Mouse (Mus musculus) T-helper 2 cell (primary cell): ENCODE data around the gene Ugt2a1.
"Not testable (repeated sequence)": the region's sequence is repeated elsewhere in the genome, so short reads cannot be mapped to it uniquely, and the experiment has no call there.

Experiments used
- in situ Hi-C: fragments of 300-600 bp; cut with MboI, MseI; formaldehyde crosslinking; loops from one replicate; pipeline ENCODE4 v1.15.1; 2025; ENCODE audit warnings: high pct_unique_total_duplicates

The Ugt2a1 gene

DNA sequence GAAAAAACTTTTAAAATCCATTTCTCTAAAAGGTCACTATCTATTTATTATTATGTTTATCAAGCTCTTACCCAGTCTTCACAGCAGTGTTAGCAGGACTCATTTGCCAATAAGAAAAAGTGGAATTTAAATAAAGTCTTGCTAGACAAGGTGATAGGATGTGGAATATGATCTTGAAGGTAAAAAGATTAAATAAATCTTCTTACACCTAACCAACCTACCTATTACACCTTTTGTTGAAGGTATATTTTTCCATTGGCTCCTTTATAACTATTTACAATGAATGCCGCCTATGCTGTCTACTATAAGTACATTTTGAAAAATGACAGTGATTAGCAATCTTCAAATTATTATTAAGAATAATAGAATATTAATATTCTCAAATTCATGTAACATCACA is at the start of gene Ugt2a1:
Gene Ugt2a1 (minus strand): TSS at position 101 of the 400 bp plus-strand sequence.
- in situ Hi-C loops: no loop called here

DNA sequence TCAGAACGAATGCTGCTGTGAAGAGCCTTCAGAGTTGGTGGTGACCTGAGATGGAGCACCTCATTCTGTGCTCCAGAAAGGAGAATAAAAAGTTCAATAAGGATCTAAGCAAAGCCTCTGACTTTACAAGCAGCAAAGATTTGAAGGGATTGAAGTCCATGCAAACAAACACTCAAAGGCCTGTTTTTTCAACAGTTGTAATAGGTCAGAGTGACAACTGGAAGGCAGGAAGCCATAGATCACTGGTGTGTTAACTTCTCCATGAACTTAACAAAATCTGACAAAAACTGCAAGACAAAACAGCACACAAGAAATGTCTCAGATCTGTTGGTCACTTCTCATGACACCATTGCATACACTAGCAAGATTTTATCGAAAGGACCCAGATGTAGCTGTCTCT is 47.4 kb upstream of the Ugt2a1 start, which contains the start of gene Sult1b1:
Gene Sult1b1 (minus strand): TSS at position 85 of the 400 bp plus-strand sequence.
- in situ Hi-C loops: no loop called here

DNA sequence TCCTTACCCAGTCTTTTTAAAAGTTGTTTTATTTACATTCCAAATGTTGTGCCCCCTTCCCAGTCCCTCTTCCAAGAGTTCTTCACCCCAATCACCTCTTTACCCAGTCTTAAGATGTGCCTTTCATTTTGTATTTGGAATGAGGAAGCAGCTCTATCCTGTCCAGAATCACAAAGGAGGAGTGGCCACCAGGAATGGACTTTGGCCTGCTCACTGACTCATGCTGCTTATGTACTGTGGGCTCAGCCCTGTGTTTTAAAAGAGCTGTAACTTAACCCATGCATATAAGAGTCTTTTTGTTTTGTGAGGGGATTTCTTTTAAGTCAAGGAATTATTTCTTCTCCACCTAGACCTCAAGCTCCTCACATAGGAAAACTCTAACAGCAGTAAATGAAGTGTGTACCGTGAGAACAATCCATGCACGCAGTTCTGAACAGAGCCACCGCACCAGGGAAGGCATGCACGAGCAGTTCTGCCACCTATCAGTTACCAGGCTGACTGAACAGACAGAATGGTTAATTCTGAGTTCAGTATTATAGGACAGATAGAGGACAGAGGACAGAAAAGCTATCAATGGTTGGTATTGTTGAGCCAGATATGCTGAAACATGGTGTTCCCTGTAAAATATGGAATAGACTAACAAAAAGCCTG is 45.4 kb upstream of the Ugt2a1 start:
- in situ Hi-C loops: no loop called here

DNA sequence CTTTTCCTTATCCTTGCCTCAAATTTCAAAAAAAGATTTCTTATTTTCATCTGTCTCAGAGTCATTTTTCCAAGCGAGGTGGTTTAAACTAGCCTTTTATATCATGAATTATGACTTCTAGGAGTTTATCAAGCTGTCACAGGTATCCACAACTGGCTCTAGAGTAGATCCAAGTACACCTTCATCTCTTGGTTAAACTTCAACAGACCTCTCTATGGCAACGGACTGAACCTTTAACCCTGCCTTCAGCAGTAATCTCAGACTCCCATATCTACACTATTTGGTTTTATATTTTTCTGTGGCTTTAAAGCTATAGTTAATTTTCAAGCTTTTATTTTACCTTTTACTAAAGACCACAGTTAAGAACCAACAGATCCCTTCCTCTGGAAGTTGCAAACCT is 41.6 kb upstream of the Ugt2a1 start:
- in situ Hi-C loops: no loop called here

DNA sequence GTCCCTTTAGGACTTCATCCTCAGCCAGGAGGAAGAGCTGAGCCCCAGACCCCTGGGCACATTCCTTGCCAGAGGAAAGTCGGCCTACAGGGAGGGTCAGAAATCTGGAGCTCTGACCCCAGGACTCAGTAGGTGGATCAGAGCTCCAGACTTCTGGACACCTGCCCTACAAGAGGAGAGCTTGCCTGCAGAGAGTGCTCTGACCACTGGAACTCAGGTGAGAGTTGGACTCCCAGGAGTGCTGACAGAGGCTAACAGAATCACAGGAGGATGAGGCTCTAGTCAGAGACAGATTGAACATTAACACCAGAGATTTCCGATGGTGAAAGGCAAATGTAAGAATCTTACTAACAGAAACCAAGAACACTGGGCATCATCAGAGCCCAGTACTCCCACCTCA is 32.9 kb upstream of the Ugt2a1 start:
- in situ Hi-C loops: not testable (repeated sequence)

DNA sequence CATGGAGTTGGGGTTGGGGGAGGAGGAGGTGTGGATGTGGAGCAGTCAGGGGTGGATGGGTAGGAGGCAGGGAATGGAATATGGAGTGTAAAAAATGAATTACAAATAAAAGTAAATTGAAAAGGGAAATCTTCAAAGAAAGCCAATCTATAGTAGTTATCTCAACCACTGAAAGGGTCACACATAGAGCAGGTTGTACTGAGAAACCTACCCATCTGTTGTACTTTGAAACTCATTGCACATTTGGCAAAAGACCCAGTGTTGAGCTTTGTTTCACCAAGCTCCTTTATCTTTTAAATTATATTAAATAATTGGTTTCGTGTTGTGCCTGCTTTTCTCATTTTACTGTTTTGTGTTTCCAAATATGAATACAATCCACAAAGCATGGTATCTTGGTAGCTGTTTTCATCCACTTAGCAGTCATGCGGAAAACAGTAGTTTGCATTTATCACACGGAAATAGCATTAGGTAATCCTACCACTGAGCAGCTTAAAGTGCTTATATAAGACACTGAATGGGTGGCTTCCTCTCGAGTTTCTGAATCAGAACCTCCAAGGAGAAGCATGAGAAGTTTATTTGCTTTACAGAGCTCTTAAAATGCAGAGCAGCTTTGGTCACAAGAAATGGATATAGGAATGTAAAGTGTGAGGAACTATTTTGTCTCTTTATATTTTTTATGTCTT is 15.2 kb upstream of the Ugt2a1 start:
- in situ Hi-C loops: no loop called here

DNA sequence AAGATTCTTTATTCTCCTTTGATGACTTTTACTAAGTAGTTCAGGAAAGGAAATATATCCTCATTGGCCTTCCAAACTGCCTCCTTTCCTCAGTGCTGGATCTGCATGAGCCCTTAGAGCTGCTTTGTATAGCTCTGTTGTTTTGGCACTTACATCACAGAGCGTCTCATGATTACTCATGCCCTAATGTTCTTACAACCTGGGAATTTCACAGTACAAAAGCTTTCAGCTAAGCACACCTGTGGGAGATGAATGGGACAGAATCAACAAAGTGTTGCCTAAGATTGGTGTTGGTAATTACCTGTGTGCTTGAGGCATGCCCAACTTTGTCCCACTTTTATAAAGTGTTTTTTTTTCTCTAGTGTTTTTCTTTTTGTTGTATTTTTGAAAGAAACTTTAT is 12.0 kb upstream of the Ugt2a1 start:
- in situ Hi-C loops: no loop called here

DNA sequence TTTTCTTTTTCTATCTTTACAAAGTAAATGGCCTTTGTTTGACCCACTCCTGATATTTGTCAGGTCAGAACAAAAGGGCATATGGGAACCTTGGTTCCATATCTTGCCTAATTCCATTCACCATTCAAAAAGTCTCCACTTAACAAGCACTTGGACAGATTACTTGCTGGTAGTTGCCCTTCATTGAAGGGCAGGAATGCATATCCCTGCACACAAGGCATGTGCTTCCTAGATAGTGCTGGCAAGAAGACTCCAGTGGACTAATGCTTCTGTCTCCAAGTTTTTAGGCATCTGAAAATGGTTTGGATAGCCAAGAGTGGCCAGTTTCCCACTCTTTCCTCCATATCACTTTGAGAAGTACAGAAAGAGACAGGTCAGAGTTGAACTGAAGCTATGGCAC is 8.7 kb upstream of the Ugt2a1 start:
- in situ Hi-C loops: no loop called here

DNA sequence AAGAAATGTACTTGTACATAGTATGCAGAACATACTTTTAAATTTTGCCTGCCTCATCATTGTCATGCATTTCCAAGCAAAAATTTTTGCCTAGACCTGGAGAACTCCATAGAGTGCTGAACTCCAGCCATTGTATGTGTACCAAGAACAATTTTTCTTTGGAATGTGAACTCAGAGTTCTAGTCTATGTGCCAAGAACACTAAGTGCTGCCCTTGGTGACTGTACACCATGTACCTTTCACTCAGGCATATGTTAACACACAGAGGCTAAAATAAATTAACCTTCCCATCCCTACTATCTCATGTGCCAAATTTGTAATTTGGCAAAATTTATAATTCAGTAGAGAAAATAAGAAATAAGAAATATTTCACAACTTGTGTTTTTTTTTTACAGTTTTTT is 8.3 kb upstream of the Ugt2a1 start:
- in situ Hi-C loops: no loop called here

DNA sequence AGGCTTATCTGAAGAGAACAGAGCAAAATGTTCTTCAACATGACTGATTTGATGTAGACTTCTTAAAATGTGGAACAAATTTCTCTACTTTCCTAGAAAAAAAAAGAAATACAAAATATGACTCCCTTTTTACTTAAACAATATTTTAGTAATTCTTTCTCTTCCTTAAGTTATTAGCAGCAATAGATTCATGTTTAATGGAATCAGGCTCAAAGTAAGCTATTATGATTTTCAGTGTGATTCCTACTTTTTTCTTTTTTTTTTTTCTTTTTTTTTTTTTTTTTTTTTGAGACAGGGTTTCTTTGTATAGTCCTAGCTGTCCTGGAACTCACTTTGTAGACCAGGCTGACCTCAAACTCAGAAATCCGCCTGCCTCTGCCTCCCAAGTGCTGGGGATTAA is 4.0 kb downstream of the Ugt2a1 start, which contains the start of gene Gm43638:
Gene Gm43638 (minus strand): TSS at position 101 of the 400 bp plus-strand sequence.
- in situ Hi-C loops: not testable (repeated sequence)

DNA sequence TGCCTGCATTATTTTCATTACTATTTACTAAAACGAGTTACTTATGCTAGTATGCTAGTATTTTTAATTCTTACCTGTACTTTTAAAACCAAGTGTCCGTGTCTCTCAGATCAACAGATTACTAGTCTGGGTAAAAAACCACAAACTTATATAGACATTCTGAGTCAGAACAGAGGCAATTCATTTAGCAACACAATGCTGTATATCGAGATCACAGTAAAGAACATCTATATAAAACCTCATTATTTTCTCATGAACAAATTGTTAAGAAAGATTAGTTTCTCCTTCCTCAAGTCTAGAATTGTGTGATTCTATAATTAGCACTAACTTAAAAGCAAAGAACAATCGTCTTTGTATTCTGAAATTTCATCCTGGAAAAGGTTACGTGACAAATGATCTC is 8.5 kb downstream of the Ugt2a1 start, which contains the start of gene Ugt2a2:
Gene Ugt2a2 (minus strand): TSS at position 101 of the 400 bp plus-strand sequence.
- in situ Hi-C loops: no loop called here

DNA sequence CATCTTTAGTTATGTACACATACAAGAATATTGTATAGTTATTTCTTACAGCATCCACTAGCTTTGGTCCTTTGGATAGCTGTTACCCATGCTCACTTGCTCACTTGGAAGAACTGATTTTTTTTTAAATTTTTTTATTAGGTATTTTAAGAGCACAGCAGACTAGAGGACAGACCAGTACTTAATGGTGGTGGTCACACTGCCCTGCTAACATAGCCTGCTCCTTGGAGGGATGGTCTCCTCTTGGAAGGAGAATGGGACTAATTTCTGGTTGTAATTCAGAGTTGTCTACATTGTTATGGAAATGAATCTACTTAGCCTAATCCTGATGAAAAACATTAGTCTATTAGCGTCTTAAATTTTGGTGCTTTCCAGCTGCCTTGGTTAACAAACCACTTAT is 31.9 kb downstream of the Ugt2a1 start:
- in situ Hi-C loops: no loop called here

DNA sequence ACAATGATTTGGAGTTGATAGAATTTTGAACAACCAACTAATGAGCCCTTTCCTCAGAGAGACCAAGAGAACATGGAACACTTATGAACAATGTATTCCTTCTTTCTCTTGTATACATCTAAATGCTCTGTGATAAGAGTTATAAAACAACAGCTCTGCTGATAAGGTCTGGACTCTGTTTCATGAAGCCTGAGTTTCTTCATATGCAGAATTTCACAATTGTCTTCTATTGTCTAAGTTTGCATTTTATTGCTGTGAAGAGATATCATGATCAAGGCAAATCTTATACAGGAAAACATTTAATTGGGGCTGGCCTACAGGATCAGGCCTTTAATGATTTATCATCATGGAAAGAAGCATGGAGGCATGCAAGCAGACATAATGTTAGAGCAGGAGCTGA is 33.0 kb downstream of the Ugt2a1 start:
- in situ Hi-C loops: no loop called here

DNA sequence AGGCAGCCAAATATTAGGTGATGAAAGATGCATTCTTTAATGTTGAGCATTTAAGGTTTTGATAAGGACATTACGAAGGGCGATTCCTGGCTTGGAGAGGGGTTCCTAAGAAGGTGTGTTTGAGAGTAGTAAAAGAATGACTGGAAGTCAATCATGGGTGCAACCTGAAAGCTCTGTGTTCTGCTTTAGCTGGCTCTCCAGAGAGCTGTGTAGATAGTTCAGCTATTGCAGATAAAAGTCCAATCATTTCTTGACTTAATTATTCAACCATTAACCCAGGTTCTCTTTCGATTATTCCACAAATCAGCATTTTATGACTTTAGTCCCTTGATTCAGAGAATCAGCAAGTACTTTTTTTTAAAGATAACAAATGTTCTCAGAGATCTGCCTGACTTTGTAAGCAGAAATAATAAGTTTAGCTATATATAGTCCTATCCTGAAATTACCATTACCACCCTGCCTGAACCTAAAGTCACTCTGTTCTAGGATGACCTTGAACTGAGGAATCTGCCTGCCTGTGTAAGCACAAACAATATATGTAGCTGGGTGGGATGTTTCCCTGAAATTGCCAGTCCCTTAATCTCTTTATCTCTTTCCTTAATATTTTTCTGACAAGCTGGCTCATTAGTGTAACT is 34.3 kb downstream of the Ugt2a1 start:
- in situ Hi-C loops: no loop called here

DNA sequence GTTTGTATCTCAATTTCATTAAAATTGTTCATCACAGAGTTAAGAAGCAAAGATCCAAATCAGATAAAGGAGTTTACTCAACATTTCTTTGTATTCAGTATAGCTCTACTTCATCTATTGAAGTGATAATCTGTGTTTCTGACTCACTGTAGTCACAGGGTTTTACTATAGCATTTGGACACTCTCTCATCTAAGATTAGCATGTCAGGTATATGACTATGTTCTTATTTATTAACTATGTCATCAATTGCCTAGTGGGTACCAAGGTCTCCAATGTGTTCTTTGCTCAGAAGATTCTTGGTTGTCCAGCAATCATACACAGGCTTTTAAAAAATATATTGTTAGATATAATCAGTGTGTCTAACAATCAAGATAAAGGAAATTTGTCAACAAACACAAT is 35.2 kb downstream of the Ugt2a1 start:
- in situ Hi-C loops: no loop called here

DNA sequence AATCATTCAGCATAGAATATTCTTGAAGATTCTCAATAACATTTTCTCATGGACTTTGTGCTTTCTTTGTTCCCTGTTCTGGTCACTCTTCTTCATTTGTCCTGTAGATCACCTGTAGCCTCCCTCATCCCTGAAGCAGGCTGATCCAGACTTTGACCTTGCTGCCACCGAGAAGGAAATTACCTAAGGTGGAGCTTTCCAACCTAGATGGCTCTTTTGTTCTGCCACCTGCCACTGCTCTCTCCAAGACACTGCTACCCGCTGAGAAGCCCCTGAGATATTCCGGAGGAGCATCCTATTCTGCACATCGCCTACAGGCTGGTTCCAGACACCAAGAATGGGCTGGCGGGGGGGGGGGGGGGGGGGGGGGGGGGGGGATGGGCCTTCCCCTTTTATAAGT is 38.2 kb downstream of the Ugt2a1 start:
- in situ Hi-C loops: not testable (repeated sequence)

DNA sequence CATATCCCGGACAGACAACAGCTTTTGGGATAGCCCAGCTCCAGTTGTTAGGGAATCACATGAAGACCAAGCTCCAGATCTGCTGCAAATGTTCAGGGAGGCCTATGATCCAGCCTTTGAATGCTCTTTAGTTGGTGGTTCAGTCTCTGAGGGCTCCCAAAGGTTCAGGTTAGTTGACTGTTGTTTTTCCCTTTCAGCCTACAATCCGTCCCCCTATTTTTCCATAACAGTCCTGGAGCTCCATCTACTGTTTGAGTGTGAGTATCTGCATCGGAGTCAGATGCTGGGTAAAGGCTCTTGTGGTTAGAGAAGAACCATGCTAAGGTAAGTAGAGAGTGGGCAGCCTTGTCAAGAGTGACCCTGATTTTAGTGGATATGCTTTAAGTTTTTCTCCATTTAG is 54.4 kb downstream of the Ugt2a1 start:
- in situ Hi-C loops: no loop called here

DNA sequence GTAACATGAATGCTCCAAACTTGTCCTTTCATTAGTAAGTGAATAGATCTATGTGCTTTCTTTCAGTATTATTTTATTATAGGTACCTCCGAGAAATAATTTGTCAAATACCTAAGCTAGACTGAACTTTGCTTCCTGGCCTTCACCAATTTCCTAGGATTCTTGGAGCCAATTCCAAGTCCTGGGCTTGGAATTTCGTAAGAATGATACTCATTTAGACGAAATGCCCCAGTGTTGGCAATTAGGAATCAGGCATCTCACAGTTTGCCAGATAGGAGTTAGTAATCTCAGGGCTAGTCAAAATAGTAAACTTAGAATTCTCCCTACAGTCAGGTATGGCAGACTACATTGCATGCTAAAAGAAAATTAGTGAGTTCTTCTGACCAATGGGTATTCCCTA is 65.0 kb downstream of the Ugt2a1 start:
- in situ Hi-C loops: no loop called here

DNA sequence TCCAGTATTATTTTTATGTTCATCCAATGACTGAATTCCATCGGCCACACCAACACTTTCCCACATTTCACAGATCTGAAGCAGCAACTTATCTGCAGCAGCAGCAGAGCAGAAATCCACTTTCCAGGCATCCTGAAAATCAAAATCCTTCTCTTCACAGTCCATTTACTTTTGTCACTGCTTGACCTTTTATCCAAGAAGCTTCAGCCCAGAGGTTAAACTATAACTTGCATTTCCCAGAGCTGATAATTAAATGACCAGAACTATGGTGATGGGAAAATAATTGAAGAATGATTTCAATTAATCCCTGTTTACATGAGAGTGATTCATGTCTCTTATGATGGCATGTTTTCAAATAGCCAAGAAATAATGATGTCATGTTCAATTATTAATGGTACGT is 66.6 kb downstream of the Ugt2a1 start, which contains the start of gene Ugt2b38:
Gene Ugt2b38 (minus strand): TSS at position 163 of the 400 bp plus-strand sequence.
- in situ Hi-C loops: not testable (repeated sequence)
